Mouse (Mus musculus): ENCODE data around the gene Smarcc1. TPM values are rescaled to one million over a fixed set of nuclear protein-coding genes. Genes with fewer than 3 reads are reported as not detected.

The Smarcc1 gene
- polyA plus RNA-seq, 1 experiment from 2014 or later: 112 TPM

GRCm38 (mm10) chr9:110247049-110247448 lies 129.5 kb downstream of the Smarcc1 start:
- Histone ChIP-seq H3K9me3 (replicated peaks; ENCODE audit: control insufficient read depth, low read length) (no peaks in the 10 kb centered on the region), H3K27ac (ENCODE audit: low read depth, low read length) (no peak overlapping the region), H3K4me1 (ENCODE audit: control insufficient read depth, insufficient read depth, low read length) (peaks cover 18% of the 10 kb centered on the region), H3K4me2 (no peak overlapping the region), H3K27me3 (ENCODE audit: control insufficient read depth, insufficient read depth, low read length) (peaks cover 30% of the 10 kb centered on the region), H3K4me3 (ENCODE audit: low read depth, low read length) (no peak overlapping the region), H3K36me3 (ENCODE audit: control insufficient read depth, insufficient read depth, low read length) (no peaks in the 10 kb centered on the region), H3K9ac (ENCODE audit: low read depth, low read length) (no peak overlapping the region)
- no peak for ATAC-seq (replicated peaks; ENCODE audit: insufficient number of reproducible peaks, low FRiP score, low TSS enrichment)
- 73% methylated on average over 10 of the region's 10 CpGs for WGBS (ENCODE audit: insufficient replicate concordance)

- Histone ChIP-seq H3K9ac (ENCODE audit: low read depth, low read length) (no peak overlapping the region), H3K27ac (ENCODE audit: low read depth, low read length) (no peak overlapping the region), H3K4me1 (ENCODE audit: control insufficient read depth, insufficient read depth, low read length) (peaks cover 18% of the 10 kb centered on the region), H3K4me3 (ENCODE audit: low read depth, low read length) (no peak overlapping the region), H3K36me3 (ENCODE audit: control insufficient read depth, insufficient read depth, low read length) (no peaks in the 10 kb centered on the region), H3K4me2 (no peak overlapping the region), H3K9me3 (replicated peaks; ENCODE audit: control insufficient read depth, low read length) (no peaks in the 10 kb centered on the region), H3K27me3 (ENCODE audit: control insufficient read depth, insufficient read depth, low read length) (peaks cover 25% of the 10 kb centered on the region)
- 78% methylated on average over 2 of the region's 2 CpGs for WGBS (ENCODE audit: insufficient replicate concordance)
- ATAC-seq (replicated peaks; ENCODE audit: insufficient number of reproducible peaks, low FRiP score, low TSS enrichment): no peak
Measured at GRCm38 (mm10) chr9:110248861-110249260, 131.4 kb downstream of the Smarcc1 start.

GRCm38 (mm10) chr9:110249823-110250543 lies 132.5 kb downstream of the Smarcc1 start:
- Histone ChIP-seq H3K4me1 (ENCODE audit: control insufficient read depth, insufficient read depth, low read length) (peaks cover 14% of the 10 kb centered on the region), H3K4me3 (ENCODE audit: low read depth, low read length) (no peak overlapping the region), H3K27ac (ENCODE audit: low read depth, low read length) (no peak overlapping the region), H3K27me3 (ENCODE audit: control insufficient read depth, insufficient read depth, low read length) (peaks cover 16% of the 10 kb centered on the region), H3K4me2 (peak overlapping the region; percentile 39), H3K9me3 (replicated peaks; ENCODE audit: control insufficient read depth, low read length) (no peaks in the 10 kb centered on the region), H3K36me3 (ENCODE audit: control insufficient read depth, insufficient read depth, low read length) (no peaks in the 10 kb centered on the region), H3K9ac (ENCODE audit: low read depth, low read length) (peak overlapping the region; percentile 46; the same call in 1 of the 2 replicates)
- 30% methylated on average over 11 of the region's 11 CpGs for WGBS (ENCODE audit: insufficient replicate concordance)
- ATAC-seq (replicated peaks; ENCODE audit: insufficient number of reproducible peaks, low FRiP score, low TSS enrichment): no peak

GRCm38 (mm10) chr9:110250776-110251175 lies 133.3 kb downstream of the Smarcc1 start:
- Histone ChIP-seq H3K4me1 (ENCODE audit: control insufficient read depth, insufficient read depth, low read length) (peaks cover 13% of the 10 kb centered on the region), H3K36me3 (ENCODE audit: control insufficient read depth, insufficient read depth, low read length) (no peaks in the 10 kb centered on the region), H3K4me2 (no peak overlapping the region), H3K9ac (ENCODE audit: low read depth, low read length) (no peak overlapping the region), H3K9me3 (replicated peaks; ENCODE audit: control insufficient read depth, low read length) (no peaks in the 10 kb centered on the region), H3K27ac (ENCODE audit: low read depth, low read length) (no peak overlapping the region), H3K27me3 (ENCODE audit: control insufficient read depth, insufficient read depth, low read length) (peaks cover 8% of the 10 kb centered on the region), H3K4me3 (ENCODE audit: low read depth, low read length) (no peak overlapping the region)
- no peak for ATAC-seq (replicated peaks; ENCODE audit: insufficient number of reproducible peaks, low FRiP score, low TSS enrichment)
- 85% methylated on average over 14 of the region's 14 CpGs for WGBS (ENCODE audit: insufficient replicate concordance)

GRCm38 (mm10) chr9:110255407-110256019 lies 138.0 kb downstream of the Smarcc1 start:
- no peak overlapping the region for H3K4me3 ChIP-seq (ENCODE audit: low read depth, low read length)
- H3K9ac ChIP-seq (ENCODE audit: low read depth, low read length): no peak overlapping the region
- H3K36me3 ChIP-seq (ENCODE audit: control insufficient read depth, insufficient read depth, low read length): no peaks in the 10 kb centered on the region
- H3K27me3 ChIP-seq (ENCODE audit: control insufficient read depth, insufficient read depth, low read length): no peaks in the 10 kb centered on the region
- no peak overlapping the region for H3K27ac ChIP-seq (ENCODE audit: low read depth, low read length)
- no peak for ATAC-seq (replicated peaks; ENCODE audit: insufficient number of reproducible peaks, low FRiP score, low TSS enrichment)
- no peaks in the 10 kb centered on the region; the same call in 1 of the 2 replicates for H3K9me3 ChIP-seq (replicated peaks; ENCODE audit: control insufficient read depth, low read length)
- WGBS (ENCODE audit: insufficient replicate concordance): 79% methylated on average over 15 of the region's 15 CpGs
- H3K4me1 ChIP-seq (ENCODE audit: control insufficient read depth, insufficient read depth, low read length): no peaks in the 10 kb centered on the region
- no peak overlapping the region for H3K4me2 ChIP-seq

GRCm38 (mm10) chr9:110258646-110259045 lies 141.1 kb downstream of the Smarcc1 start:
- Histone ChIP-seq H3K4me1 (ENCODE audit: control insufficient read depth, insufficient read depth, low read length) (no peaks in the 10 kb centered on the region), H3K27me3 (ENCODE audit: control insufficient read depth, insufficient read depth, low read length) (no peaks in the 10 kb centered on the region), H3K4me3 (ENCODE audit: low read depth, low read length) (no peak overlapping the region), H3K4me2 (no peak overlapping the region), H3K9ac (ENCODE audit: low read depth, low read length) (no peak overlapping the region), H3K36me3 (ENCODE audit: control insufficient read depth, insufficient read depth, low read length) (no peaks in the 10 kb centered on the region), H3K27ac (ENCODE audit: low read depth, low read length) (no peak overlapping the region), H3K9me3 (replicated peaks; ENCODE audit: control insufficient read depth, low read length) (no peaks in the 10 kb centered on the region; the same call in 1 of the 2 replicates)
- 61% methylated on average over 6 of the region's 6 CpGs for WGBS (ENCODE audit: insufficient replicate concordance)
- no peak for ATAC-seq (replicated peaks; ENCODE audit: insufficient number of reproducible peaks, low FRiP score, low TSS enrichment)

- H3K4me3 ChIP-seq (ENCODE audit: low read depth, low read length): no peak overlapping the region
- no peak overlapping the region for H3K27ac ChIP-seq (ENCODE audit: low read depth, low read length)
- H3K4me1 ChIP-seq (ENCODE audit: control insufficient read depth, insufficient read depth, low read length): no peaks in the 10 kb centered on the region
- no peaks in the 10 kb centered on the region for H3K36me3 ChIP-seq (ENCODE audit: control insufficient read depth, insufficient read depth, low read length)
- no peak for ATAC-seq (replicated peaks; ENCODE audit: insufficient number of reproducible peaks, low FRiP score, low TSS enrichment)
- H3K27me3 ChIP-seq (ENCODE audit: control insufficient read depth, insufficient read depth, low read length): no peaks in the 10 kb centered on the region
- H3K9me3 ChIP-seq (replicated peaks; ENCODE audit: control insufficient read depth, low read length): no peaks in the 10 kb centered on the region; the same call in 1 of the 2 replicates
- H3K9ac ChIP-seq (ENCODE audit: low read depth, low read length): no peak overlapping the region
- WGBS (ENCODE audit: insufficient replicate concordance): 71% methylated on average over 3 of the region's 3 CpGs
- no peak overlapping the region for H3K4me2 ChIP-seq
Measured at GRCm38 (mm10) chr9:110259118-110259517, 141.6 kb downstream of the Smarcc1 start.

- Histone ChIP-seq H3K4me2 (no peak overlapping the region), H3K4me1 (ENCODE audit: control insufficient read depth, insufficient read depth, low read length) (no peaks in the 10 kb centered on the region), H3K27me3 (ENCODE audit: control insufficient read depth, insufficient read depth, low read length) (no peaks in the 10 kb centered on the region), H3K9me3 (replicated peaks; ENCODE audit: control insufficient read depth, low read length) (no peaks in the 10 kb centered on the region; the same call in 1 of the 2 replicates), H3K27ac (ENCODE audit: low read depth, low read length) (no peak overlapping the region), H3K9ac (ENCODE audit: low read depth, low read length) (no peak overlapping the region), H3K36me3 (ENCODE audit: control insufficient read depth, insufficient read depth, low read length) (no peaks in the 10 kb centered on the region), H3K4me3 (ENCODE audit: low read depth, low read length) (no peak overlapping the region)
- WGBS (ENCODE audit: insufficient replicate concordance): 89% methylated on average over 8 of the region's 8 CpGs
- ATAC-seq (replicated peaks; ENCODE audit: insufficient number of reproducible peaks, low FRiP score, low TSS enrichment): no peak
Measured at GRCm38 (mm10) chr9:110263181-110263580, 145.7 kb downstream of the Smarcc1 start.
